Mouse (Mus musculus) hematopoietic stem cell, adult 5-6 weeks (primary cell): ENCODE data around the gene Chchd1. TPM values are rescaled to one million over a fixed set of nuclear protein-coding genes. Genes with fewer than 3 reads are reported as not detected.
A peak's percentile ranks its signal among the peaks of the same experiment; 100 is the strongest.
"Not testable (repeated sequence)": the region's sequence is repeated elsewhere in the genome, so short reads cannot be mapped to it uniquely, and the experiment has no call there.

ENCODE experiments used
- ATAC-seq, 2 experiments: fragments of 125-278 bp in 1 of 2; replicated peaks in 1 of 2; 2 replicates each; pipeline ENCODE4 v1.8.0; 2016 to 2017; ENCODE audit warnings: inconsistent platforms in 2 of 2, mild to moderate bottlenecking in 2 of 2, moderate number of reproducible peaks in 2 of 2, low read depth in 1 of 2, moderate TSS enrichment in 1 of 2; ENCODE audit not compliant: low FRiP score in 2 of 2, poor library complexity in 2 of 2, severe bottlenecking in 2 of 2, insufficient read depth in 1 of 2, low TSS enrichment in 1 of 2
- total RNA-seq: library from RNA; stranded (forward); fragments of 172-1452, 232-1000 nt; gene quantifications from 2 replicates; pipeline ENCODE4 v1.2.3, GENCODE M21; 2017

Chchd1 gene
- total RNA-seq, 1 experiment from 2014 or later, result 48.1 TPM

DNA sequence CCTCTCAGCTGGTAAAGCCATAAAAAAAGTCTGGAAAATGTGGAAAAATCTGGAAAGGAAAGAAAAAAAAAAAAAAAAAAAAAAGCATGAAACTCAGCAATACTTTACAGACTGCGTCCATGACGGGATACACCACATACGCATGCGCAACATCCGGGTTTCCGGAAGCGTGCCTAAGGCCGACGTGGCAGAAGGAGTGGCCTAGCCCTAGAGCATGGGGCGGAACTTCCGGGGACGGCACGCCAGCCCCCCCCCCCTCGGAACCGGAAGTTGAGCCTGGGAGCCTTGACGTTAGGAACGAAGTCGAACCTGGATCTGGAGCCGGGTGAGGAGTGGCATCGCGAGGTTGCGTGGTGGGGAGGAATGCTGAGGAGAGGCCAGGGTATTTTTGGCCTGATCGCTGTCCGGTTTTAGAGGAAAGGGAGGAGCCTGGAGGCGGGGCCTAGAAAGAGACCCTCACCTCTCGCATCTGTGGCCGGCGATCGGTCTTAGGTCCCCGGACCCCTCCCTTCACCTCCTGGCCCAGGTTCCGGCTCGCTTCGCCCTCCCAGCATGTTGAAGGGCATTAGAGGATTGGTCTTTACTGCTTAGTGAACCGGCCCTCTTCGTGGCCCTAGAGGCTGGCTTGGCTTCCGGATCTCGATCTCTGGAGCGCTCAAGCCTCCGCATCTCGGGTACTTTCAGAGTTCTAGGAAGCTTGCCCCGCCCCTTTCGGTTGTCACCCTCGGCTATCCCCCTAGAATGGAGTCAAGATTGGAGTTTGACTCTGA is 28.6 kb upstream of the Chchd1 start, which contains the start of gene Sec24c:
Sec24c (plus strand) TSS at position 245 of the 770 bp plus-strand sequence.
- ATAC-seq, result peak; percentile 91

DNA sequence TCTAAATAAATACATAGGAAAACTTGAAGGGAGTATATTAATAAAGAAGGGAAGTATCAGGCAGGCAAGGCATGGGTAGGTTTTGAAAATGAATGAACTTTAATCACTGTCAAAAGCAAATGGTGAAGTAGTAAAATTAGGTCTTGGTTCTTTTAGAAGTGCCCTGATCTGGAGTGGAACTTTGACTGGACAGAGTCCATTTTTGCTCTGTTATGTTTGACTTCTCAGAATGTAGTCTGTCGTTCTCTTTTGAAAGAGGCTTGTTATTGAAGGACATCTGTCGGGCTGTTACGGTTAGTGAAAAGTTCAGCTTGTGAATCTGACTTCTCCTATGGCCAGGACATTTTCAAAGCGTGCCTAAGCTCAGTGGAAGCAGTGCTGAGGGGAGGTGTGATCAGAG is 24.9 kb upstream of the Chchd1 start:
- no peak for ATAC-seq

DNA sequence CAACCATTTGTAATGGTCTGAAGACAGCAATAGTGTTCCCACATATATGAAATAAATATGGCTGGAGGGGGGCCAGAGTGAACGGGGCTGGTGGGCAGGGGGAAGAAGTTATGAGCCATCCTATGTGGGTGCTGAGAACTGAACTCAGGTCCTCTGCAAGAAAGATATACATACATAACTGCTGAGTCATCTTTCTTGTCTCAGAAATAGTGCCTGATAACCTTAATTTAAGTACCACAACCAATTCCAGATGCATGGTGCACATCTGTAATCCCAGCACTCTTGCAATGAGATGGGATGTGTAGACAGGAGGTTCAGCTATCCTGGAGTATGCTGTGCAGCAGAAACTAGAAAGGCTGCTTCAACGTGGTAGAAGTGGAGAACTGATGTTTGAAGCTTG is 21.1 kb upstream of the Chchd1 start:
- no peak for ATAC-seq

DNA sequence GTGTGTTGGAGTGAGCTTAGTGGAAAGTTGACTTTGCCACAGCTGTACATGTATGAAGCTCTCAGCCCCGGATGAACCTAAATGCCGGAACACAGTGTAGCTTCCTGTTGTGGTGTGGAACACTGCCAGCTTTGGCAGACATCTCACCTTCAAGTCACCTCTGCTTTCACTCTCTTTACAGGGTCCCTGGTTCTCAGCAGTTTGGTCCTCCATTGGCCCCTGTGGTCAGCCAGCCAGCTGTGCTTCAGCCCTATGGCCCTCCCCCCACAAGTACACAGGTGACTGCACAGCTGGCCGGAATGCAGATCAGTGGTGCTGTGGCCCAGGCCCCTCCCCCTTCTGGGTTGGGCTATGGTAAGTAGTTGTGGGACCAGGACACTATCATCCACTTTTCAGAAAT is 20.3 kb upstream of the Chchd1 start:
- peak; percentile 87 to 89 for ATAC-seq

DNA sequence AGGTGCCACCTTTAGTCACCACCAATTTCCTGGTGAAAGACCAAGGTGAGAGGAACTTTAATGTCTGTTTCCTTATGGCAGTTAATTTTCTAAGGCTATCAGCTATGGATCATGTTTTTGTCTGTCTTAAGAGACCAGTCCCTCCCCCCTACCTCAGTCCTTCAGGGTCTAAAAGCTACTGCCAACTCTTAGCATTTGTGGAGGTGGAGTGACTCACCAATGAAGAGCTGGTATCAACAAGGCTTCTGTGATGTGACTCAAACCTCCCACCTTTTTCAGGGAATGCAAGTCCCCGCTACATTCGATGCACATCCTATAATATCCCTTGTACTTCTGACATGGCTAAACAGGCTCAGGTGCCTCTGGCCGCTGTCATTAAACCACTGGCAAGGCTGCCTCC is 16.2 kb upstream of the Chchd1 start:
- no peak for ATAC-seq

DNA sequence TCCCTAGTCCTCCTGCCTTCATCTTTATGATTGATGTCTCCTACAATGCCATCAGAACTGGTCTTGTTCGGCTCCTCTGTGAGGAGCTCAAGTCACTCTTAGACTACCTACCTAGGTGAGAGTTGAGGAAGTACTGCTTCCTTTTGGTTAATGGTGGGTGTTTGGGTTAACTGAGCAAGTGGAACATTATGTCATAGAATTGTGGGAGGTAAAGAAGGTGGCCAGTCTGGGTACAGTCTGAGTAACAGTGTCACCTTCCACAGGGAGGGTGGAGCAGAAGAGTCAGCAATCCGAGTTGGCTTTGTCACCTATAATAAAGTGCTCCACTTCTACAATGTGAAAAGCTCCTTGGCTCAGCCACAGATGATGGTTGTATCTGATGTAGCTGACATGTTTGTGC is 13.8 kb upstream of the Chchd1 start:
- no peak for ATAC-seq

DNA sequence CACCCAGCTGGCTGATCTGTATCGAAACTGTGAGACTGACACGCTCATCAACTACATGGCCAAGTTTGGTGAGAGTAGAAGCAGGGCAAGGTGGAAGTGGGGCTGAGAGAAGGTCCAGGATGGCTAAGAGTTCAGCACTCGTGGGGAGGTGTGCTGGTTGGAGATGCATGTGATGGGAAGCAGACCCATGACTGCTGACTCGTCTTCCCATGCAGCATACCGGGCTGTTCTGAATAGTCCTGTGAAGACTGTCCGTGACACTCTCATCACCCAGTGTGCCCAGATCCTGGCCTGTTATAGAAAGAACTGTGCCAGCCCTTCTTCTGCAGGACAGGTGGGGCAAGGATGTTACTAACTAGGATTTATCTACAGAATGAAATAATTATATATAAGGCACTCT is 11.0 kb upstream of the Chchd1 start:
- ATAC-seq, result no peak

DNA sequence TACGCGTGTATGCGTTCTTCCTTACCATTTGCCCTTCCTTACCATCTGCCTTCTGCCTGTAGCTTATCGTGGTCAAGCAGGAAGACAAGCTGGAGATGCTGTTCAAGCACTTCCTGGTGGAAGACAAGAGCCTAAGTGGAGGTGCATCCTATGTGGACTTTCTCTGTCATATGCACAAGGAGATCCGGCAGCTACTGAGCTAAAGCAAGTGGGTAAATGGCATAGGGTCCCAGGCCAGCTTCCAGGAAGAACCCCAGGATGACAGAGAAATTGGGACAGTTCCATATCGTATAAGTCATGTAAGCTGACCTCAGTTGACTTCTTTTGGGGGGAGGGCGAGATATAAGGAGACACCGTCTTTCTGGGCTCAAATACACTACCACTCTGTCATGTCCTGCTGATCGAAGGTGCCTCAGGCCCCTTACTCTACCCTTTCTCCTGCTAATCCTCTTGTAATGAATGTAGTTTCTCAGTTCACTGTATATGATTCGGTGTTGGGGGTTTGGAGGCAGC is 9.2 kb upstream of the Chchd1 start:
- ATAC-seq, result no peak

DNA sequence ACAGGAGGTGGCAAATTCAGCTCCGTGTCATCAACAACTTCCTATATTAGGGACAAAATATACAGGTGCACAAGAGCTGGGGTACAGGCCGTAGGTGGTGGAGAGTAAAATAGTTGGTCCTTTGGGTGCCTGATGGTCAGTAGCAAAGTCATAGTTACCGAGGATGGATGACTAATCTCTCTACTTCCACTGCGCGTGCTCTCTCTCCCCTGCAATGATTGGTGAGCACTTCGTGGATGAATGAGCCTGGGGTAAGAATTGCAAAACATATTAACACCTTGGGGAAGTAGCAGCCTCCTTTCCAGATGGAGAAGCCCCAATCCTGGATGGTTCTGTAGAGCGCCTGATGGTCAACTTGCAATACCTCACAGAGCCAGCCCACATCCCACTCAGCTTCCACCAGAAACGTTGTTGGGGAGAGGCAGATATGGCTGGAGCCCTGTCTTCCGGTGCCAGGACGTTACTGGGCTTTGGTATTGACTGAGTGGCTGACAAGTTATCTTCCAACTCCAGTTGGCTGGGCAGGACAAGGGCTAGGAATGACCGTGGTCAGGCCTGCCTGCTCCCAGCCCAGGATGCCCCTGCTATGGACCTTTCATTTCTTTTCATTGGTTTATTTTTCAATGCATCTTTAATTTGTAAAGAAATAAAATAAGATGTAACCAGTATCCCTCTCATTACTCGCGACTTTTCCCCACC is 8.5 kb upstream of the Chchd1 start:
- no peak for ATAC-seq

DNA sequence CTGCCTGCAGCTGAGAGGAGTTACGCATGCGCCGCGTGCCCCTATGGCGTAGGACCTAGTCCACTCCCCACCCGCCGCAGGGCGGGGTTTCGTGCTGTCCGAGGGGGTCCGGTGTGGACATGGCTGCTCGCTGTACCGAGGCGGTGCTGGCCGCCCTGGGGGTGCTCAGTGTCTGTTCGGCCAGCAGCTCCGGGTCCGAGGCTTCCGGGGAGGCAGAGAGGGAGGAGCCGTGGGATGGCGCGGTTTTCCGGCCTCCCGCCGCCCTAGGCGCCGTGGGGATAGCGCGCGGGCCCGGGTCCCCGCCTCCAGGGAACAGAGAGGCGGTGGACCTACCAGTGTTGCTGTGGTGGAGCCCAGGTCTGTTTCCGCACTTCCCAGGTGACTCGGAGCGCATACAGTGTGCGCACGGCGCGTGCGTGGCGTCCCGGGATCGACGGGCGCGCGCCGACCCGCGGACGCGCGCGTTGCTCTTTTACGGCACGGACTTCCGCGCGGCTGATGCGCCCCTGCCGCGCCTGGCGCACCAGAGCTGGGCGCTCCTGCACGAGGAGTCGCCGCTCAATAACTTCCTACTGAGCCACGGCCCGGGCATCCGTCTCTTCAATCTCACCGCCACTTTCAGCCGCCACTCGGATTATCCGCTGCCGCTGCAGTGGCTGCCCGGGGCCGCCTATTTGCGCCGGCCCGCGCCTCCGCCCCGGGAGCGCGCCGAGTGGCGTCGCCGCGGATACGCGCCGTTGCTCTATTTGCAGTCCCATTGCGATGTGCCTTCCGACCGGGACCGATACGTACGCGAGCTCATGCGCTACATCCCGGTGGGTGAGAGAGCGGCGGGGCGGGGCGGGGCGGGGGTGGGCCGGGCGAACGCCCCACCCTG is 7.7 kb upstream of the Chchd1 start, which contains the start of gene Fut11:
Fut11 (plus strand) TSS at position 85 of the 877 bp plus-strand sequence.
- peak; percentile 72 to 75 for ATAC-seq

DNA sequence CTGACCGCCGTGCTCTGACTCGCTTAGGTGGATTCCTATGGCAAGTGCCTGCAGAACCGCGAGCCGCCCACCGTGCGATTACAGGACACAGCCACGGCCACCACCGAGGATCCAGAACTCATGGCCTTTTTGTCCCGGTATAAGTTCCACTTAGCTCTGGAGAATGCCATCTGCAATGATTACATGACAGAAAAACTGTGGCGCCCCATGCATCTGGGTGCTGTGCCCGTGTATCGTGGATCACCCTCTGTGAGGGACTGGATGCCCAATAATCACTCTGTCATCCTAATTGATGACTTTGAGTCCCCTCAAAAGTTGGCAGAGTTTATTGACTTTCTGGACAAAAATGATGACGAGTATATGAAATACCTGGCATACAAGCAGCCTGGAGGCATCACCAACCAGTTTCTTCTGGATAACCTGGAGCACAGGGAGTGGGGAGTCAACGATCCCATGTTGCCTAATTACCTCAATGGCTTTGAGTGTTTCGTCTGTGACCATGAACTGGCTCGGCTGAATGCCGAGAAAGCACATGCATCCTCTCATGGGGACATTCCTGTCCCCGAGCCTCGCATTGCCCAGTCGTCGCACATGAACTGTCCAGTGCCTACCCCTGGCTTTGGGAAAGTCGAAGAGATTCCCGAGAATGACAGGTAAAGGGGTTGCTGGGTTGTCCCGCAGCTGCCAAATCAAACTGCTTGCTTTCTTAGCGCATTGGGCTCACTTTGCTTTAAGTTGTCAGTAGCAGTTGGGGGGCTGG is 6.9 kb upstream of the Chchd1 start:
- no peak; a peak in 1 of 4 replicates for ATAC-seq

DNA sequence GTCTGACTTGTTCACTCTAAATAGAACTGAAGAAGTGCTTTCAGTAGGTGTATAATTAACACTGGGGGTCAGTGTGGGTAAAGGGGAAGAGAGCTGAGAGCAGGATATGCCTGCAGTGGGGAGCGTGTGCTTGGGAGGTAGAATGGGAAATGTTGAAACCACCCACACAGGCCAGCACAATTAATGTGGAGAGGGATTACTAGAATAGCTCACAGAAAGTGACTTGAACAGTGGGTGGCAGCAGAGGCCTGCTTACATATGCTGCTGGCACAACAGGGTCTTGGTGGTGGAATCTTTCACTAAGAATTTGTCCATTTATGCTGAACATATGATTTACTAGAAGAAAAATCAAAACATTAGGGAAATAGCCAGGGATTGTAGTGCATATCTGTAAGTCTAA is 5.8 kb upstream of the Chchd1 start:
- peak; percentile 31 to 73; a peak in 2 of 4 replicates for ATAC-seq

DNA sequence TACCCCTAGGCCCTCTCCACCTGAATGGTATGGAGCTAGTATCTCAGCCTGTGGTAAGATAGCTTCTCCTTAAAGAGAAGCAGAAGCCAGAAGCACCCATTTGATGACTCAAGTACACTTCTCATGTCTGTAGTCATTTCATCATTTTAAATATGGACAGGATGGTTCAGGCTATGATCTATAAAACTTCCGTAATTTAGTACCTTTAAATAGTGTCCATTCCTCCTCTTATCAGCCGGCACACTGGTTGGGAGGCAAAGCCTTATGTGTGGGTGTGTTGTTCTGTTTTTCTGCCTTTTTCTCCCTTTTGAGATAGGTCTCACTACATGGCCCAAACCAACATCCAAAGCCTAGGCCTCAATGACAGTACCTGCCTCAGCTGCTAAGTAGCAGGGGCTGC is 4.3 kb upstream of the Chchd1 start:
- ATAC-seq, result no peak

DNA sequence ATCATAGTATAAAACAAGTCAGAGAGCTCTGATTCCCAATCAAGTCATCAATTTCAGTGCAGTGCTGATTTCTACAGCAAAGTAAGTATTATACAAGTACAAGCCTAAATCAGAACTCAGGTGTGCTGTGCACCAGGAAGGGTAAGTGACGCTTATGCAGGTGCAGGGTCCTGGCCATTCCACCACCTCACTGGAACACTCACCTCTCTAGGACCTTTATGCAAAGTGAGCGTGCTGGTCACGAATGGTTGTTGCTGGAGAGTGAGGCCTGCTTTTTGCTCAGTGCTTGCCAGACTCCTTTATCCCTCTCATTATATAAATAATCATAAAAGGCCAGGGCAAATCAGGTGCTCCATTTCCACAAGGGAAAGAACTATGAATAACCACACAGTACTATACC is 2.4 kb upstream of the Chchd1 start:
- ATAC-seq, result no peak

DNA sequence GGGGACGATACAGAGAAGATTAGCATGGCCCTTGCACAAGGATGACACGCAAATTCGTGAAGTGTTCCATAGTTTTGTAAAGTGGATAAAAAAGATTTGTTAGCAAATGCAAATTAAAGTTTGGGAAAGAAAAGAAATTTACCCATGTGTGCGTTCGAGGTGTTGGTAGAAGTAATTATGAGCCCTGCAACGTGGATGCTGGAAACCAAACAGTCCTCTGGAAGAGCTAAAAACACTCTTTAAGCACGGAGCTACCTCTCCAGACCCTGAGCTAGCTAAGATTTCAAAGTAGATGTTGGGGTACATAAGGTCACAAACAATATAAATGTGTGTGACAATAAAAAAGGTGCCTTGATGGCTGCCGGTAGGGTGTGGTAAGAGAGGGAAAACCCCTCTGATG is 1.3 kb upstream of the Chchd1 start:
- no peak for ATAC-seq

DNA sequence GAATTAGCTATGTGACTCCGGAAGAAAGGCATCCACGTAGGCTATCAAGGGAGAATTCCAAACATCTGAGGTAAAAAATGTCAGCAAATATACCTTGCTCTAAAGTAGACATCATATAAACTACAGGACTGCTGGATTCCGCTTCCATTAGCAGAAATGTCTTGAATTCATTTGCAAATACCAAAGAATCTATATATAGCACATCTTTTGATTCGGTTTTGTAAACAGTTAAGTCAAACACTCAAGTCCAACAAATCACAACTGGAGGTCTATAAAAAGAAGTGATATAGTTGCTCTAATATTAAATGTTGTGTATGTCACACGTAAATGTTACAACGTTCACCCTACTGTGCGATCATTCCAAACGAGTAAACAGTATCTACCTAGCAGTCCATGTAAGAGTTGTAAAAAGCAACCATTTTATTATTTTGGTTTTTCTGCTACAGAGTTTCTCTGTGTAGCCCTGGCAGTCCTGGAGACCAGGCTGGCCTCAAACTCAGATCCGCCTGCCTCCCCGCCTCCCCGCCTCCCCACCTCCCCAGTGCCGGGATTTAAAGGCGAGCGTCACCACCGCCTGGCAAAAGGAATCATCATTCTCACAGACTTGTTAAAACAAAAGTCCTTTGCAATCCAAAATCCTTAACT is 588 bp upstream of the Chchd1 start:
- ATAC-seq, result no peak

DNA sequence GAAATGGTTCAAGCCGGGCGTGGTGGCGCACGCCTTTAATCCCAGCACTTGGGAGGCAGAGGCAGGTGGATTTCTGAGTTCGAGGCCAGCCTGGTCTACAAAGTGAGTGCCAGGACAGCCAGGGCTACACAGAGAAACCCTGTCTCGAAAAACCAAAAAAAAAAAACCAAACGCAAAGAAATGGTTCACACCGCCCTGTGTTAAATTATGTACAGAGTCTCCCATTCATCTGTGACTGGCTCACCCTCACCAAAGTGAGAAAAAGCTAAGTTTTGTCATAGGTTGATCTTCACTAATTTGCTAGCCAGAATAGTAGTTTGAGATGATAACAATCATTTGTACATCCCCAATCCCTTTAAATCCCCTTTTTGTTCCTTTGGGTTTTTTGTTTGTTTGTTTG is 655 bp downstream of the Chchd1 start:
- not testable (repeated sequence) for ATAC-seq
